Mouse (Mus musculus): ENCODE measurements around the gene 1190002N15Rik.

DNA sequence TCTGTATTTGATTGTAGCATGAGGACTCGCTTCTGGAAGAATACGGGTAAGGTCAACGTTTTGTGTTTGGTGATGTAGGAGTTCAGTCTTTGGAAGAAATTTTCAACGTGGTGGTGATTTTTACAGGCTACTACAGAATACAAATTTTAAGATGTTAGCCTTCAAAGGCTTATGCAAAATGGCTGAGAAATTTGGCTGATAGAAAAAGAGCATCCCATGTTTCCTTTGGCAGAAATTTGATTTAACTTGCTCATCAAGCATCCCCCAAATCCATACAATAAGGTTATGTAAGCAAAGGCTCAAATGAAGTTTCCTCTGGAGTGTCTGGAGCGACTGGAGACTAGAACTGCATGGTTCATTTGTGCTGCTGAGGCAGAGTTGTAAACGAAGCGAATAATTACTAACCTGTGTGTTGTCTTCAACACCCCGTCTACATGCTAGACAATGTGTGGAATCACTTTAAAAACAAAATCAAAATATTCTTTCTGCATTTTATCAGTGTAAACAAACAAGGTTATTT lies 1.5 kb upstream of the 1190002N15Rik start:
- TF ChIP-seq CTCF (IDR thresholded peaks at IDR 0.05; ENCODE audit: low read depth, low read length) = no peak
- no peak for TF ChIP-seq POLR2A (IDR thresholded peaks at IDR 0.05; ENCODE audit: extremely low read depth, insufficient read depth, low read length)
